ENCODE assay signal across 10 mouse cellular contexts in genomic region chr12:40378621-40379537, GRCm38 (mm10).
A peak's percentile ranks its signal among the peaks of the same experiment; 100 is the strongest.
DNase-seq lines count a peak whose midpoint lies in the region; ATAC-seq lines count a peak whose summit lies in the region.
"Had no signal": no experiment of that assay in that cellular context is flagged by ENCODE, and none has a peak within 500 bp of the region (broad histone marks: within the 10 kb centered on the region; RNA-seq: fewer than 3 reads in every experiment).

No protein-coding gene starts in this region.

- ATAC-seq in cerebellum, adult (ENCODE audit: insufficient number of reproducible peaks, low FRiP score, low TSS enrichment): no peak
- ATAC-seq: midbrain, embryonic 13.5 days had no signal

- peak; percentile 19 for DNase-seq in cerebellum, adult 11 months
- DNase-seq in layer of hippocampus, adult 11-12 months (ENCODE audit: low spot score): peak; percentile 71
- no peak for DNase-seq in layer of hippocampus, adult 9-10 months (ENCODE audit: low spot score)
- peak; percentile 50 to 78 for DNase-seq in layer of hippocampus, adult 18-20 months (ENCODE audit: low spot score in 2 of 2)
- peak; percentile 41 to 68 for DNase-seq in lung, postnatal 4 days
- no peak for DNase-seq in thymus, adult 18-20 months
- no peak for DNase-seq in kidney, adult 18-20 months
- DNase-seq: kidney, adult 2 months had no signal

Comparison
In these comparisons a context has a peak if more than half of its experiments do, and no peak if none do; other contexts are left out.
1. DNase-seq: peak in cerebellum, adult 11 months (single experiment), layer of hippocampus, adult 11-12 months (single experiment), layer of hippocampus, adult 18-20 months (2 of 2) and lung, postnatal 4 days (2 of 2); none in layer of hippocampus, adult 9-10 months (single experiment), thymus, adult 18-20 months (0 of 2) and kidney, adult 18-20 months (single experiment).